Mouse (Mus musculus): ENCODE data around the gene Matk.

Gene Matk

GRCm38 (mm10) chr10:81304597-81305238 lies 52.0 kb downstream of the Matk start:
- peak; percentile 77 for DNase-seq

GRCm38 (mm10) chr10:81305663-81306062 lies 52.9 kb downstream of the Matk start:
- no peak for DNase-seq

GRCm38 (mm10) chr10:81306173-81306668 lies 53.5 kb downstream of the Matk start:
- no peak for DNase-seq

GRCm38 (mm10) chr10:81306837-81307682 lies 54.3 kb downstream of the Matk start:
- DNase-seq: no peak

GRCm38 (mm10) chr10:81309571-81309970 lies 56.8 kb downstream of the Matk start:
- no peak for DNase-seq

Data from thymus, postnatal 14 days (tissue).